In genomic region chr12:75796510-75796909, GRCm38 (mm10) we compare ENCODE assay signal across 12 mouse cellular contexts. TPM values are rescaled to one million over a fixed set of nuclear protein-coding genes. Genes with fewer than 3 reads are reported as not detected.
DNase-seq lines count a peak whose midpoint lies in the region; ATAC-seq and TF ChIP-seq lines count a peak whose summit lies in the region.
"Had no signal": no experiment of that assay in that cellular context is flagged by ENCODE, and none has a peak within 500 bp of the region (broad histone marks: within the 10 kb centered on the region; RNA-seq: fewer than 3 reads in every experiment).

No protein-coding gene starts in this region.

- peak; percentile 27 to 47 for DNase-seq in heart, adult 18-20 months
- no peak for DNase-seq in heart, embryonic 10.5 days (ENCODE audit: low spot score)
- DNase-seq in midbrain, embryonic 11.5 days (ENCODE audit: low spot score, missing footprints), result peak; percentile 68
- peak; percentile 43 for DNase-seq in lung, postnatal 25 days (ENCODE audit: low spot score)
- no peak for DNase-seq in ovary, postnatal 36 days (ENCODE audit: low spot score)
- no peak for DNase-seq in cerebellum, postnatal 25 days
- DNase-seq: liver, embryonic 13.5 days; thymus, adult 2 months had no signal

- H3K4me1 ChIP-seq in heart, embryonic 10.5 days, result peaks cover 11% of the 10 kb centered on the region; the same call in 1 of the 2 replicates
- no peaks in the 10 kb centered on the region for H3K4me1 ChIP-seq in midbrain, embryonic 11.5 days (ENCODE audit: control insufficient read depth, insufficient read depth, low read length)
- no peaks in the 10 kb centered on the region for H3K4me1 ChIP-seq in midbrain, embryonic 16.5 days (ENCODE audit: control insufficient read depth, insufficient read depth, low read length)
- H3K4me1 ChIP-seq in bone marrow, adult 2 months (ENCODE audit: control insufficient read depth, insufficient read depth, low read length), result no peaks in the 10 kb centered on the region
- H3K4me1 ChIP-seq: embryonic facial prominence, embryonic 12.5 days; liver, embryonic 13.5 days had no signal

- H3K27me3 ChIP-seq in heart, embryonic 10.5 days (ENCODE audit: insufficient read depth, poor library complexity, severe bottlenecking), result no peaks in the 10 kb centered on the region
- H3K27me3 ChIP-seq in midbrain, embryonic 11.5 days (ENCODE audit: control insufficient read depth, insufficient read depth, low read length), result no peaks in the 10 kb centered on the region
- H3K27me3 ChIP-seq in midbrain, embryonic 16.5 days (ENCODE audit: control insufficient read depth, insufficient read depth, low read depth, low read length), result no peaks in the 10 kb centered on the region
- H3K27me3 ChIP-seq: embryonic facial prominence, embryonic 12.5 days; liver, embryonic 13.5 days had no signal

- H3K4me2 ChIP-seq in midbrain, embryonic 11.5 days, result no peak overlapping the region
- H3K4me2 ChIP-seq in midbrain, embryonic 16.5 days (ENCODE audit: low read length), result no peak overlapping the region
- H3K4me2 ChIP-seq: embryonic facial prominence, embryonic 12.5 days; hindbrain, embryonic 14.5 days; liver, embryonic 13.5 days had no signal

- no peak overlapping the region for H3K27ac ChIP-seq in heart, embryonic 10.5 days
- H3K27ac ChIP-seq in midbrain, embryonic 11.5 days (ENCODE audit: low read depth, low read length), result no peak overlapping the region
- no peak overlapping the region for H3K27ac ChIP-seq in midbrain, embryonic 16.5 days (ENCODE audit: low read length)
- H3K27ac ChIP-seq in bone marrow, adult 2 months (ENCODE audit: control insufficient read depth, insufficient read depth, low read depth, low read length, poor library complexity), result no peak overlapping the region
- H3K27ac ChIP-seq: embryonic facial prominence, embryonic 12.5 days; hindbrain, embryonic 14.5 days; liver, embryonic 13.5 days had no signal

- ATAC-seq in midbrain, embryonic 11.5 days (ENCODE audit: low FRiP score), result no peak
- no peak for ATAC-seq in midbrain, embryonic 16.5 days

- no peak for TF ChIP-seq POLR2A in bone marrow, adult 2 months (IDR thresholded peaks at IDR 0.05; ENCODE audit: borderline replicate concordance, control insufficient read depth, low read depth, low read length)

- peak; percentile 40 for TF ChIP-seq CTCF in bone marrow, adult 2 months (IDR thresholded peaks at IDR 0.05; ENCODE audit: control insufficient read depth, insufficient read depth, low read length)

- 70% methylated on average over 2 of the region's 2 CpGs for WGBS in heart, embryonic 10.5 days
- 69% methylated on average over 2 of the region's 2 CpGs for WGBS in midbrain, embryonic 11.5 days
- WGBS in midbrain, embryonic 16.5 days, result 75% methylated on average over 2 of the region's 2 CpGs
- 84% methylated on average over 2 of the region's 2 CpGs for WGBS in bone marrow, adult 2 months

- H3K9me3 ChIP-seq in heart, embryonic 10.5 days, result no peaks in the 10 kb centered on the region
- no peaks in the 10 kb centered on the region for H3K9me3 ChIP-seq in midbrain, embryonic 11.5 days (ENCODE audit: control insufficient read depth, low read length)
- peaks cover 4% of the 10 kb centered on the region; the same call in 1 of the 2 replicates for H3K9me3 ChIP-seq in midbrain, embryonic 16.5 days (replicated peaks; ENCODE audit: control insufficient read depth, low read length, poor library complexity, severe bottlenecking)
- H3K9me3 ChIP-seq: embryonic facial prominence, embryonic 12.5 days; liver, embryonic 13.5 days had no signal

- no peak overlapping the region for H3K9ac ChIP-seq in midbrain, embryonic 11.5 days (ENCODE audit: low read length)
- no peak overlapping the region for H3K9ac ChIP-seq in midbrain, embryonic 16.5 days (ENCODE audit: low read depth, low read length)
- H3K9ac ChIP-seq: embryonic facial prominence, embryonic 12.5 days; hindbrain, embryonic 14.5 days; liver, embryonic 13.5 days had no signal

- H3K36me3 ChIP-seq in heart, embryonic 10.5 days, result no peaks in the 10 kb centered on the region
- no peaks in the 10 kb centered on the region for H3K36me3 ChIP-seq in midbrain, embryonic 11.5 days (ENCODE audit: control insufficient read depth, insufficient read depth, low read length)
- no peaks in the 10 kb centered on the region for H3K36me3 ChIP-seq in midbrain, embryonic 16.5 days (ENCODE audit: control insufficient read depth, insufficient read depth, low read length)
- H3K36me3 ChIP-seq: embryonic facial prominence, embryonic 12.5 days; liver, embryonic 13.5 days had no signal

- no peak overlapping the region for H3K4me3 ChIP-seq in heart, embryonic 10.5 days
- H3K4me3 ChIP-seq in midbrain, embryonic 11.5 days (ENCODE audit: low read depth, low read length), result no peak overlapping the region
- H3K4me3 ChIP-seq in midbrain, embryonic 16.5 days (ENCODE audit: low read depth, low read length), result no peak overlapping the region
- no peak overlapping the region for H3K4me3 ChIP-seq in bone marrow, adult 2 months (replicated peaks; ENCODE audit: control insufficient read depth, low read depth, low read length)
- H3K4me3 ChIP-seq: embryonic facial prominence, embryonic 12.5 days; liver, embryonic 13.5 days had no signal

RNA-seq across cellular contexts. Expression of gene Syne2, which starts 21.4 kb away (rescaled TPM):
- 10 to 100 TPM; 26.7 to 31.4 TPM for total RNA-seq in heart, adult 18-20 months (2021)
- polyA plus RNA-seq in heart, embryonic 10.5 days (2016; fragmentation: Nextera tagmentation; extraction: Ambion mirVana), result 62.4 and 67.6 TPM in 2 replicates
- polyA plus RNA-seq in midbrain, embryonic 11.5 days (2014; fragmentation: Nextera tagmentation; extraction: Ambion mirVana), result 79.1 and 80.1 TPM in 2 replicates
- polyA plus RNA-seq in midbrain, embryonic 16.5 days (2015; fragmentation: Nextera tagmentation; extraction: Ambion mirVana), result 41.4 and 51.6 TPM in 2 replicates
- 4.8 and 12.5 TPM in 2 replicates for polyA plus RNA-seq in bone marrow, adult 2 months (2011; ENCODE audit: insufficient read depth, insufficient read length, low replicate concordance, missing spikeins)

Comparison
In these comparisons a context has a peak if more than half of its experiments do, and no peak if none do; other contexts are left out.
1. DNase-seq: peak in heart, adult 18-20 months (2 of 2), midbrain, embryonic 11.5 days (single experiment) and lung, postnatal 25 days (single experiment); none in heart, embryonic 10.5 days (single experiment), ovary, postnatal 36 days (single experiment) and cerebellum, postnatal 25 days (0 of 2).